Mouse (Mus musculus): ENCODE data around the gene Armc2. TPM values are rescaled to one million over a fixed set of nuclear protein-coding genes. Genes with fewer than 3 reads are reported as not detected.
A peak's percentile ranks its signal among the peaks of the same experiment; 100 is the strongest.

The Armc2 gene
- total and polyA plus RNA-seq, 3 experiments, result 0.08 to 0.13 TPM; not detected in 1

GRCm38 (mm10) chr10:41870101-41870500, 148.1 kb downstream of the Armc2 start:
- DNase-seq (ENCODE audit: low read depth, low spot score), result peak; percentile 44
- no peak for TF ChIP-seq GATA1 (IDR thresholded peaks at IDR 0.05; ENCODE audit: low read depth, low read length)
- no peak for TF ChIP-seq HCFC1 (IDR thresholded peaks at IDR 0.05; ENCODE audit: low read depth, low read length)
- TF ChIP-seq MYB (IDR thresholded peaks at IDR 0.05; ENCODE audit: low read depth, low read length), result no peak
- TF ChIP-seq EP300 (IDR thresholded peaks at IDR 0.05; ENCODE audit: low read depth in 1 of 2, low read length in 2 of 2), result no peak
- TF ChIP-seq ZKSCAN1 (IDR thresholded peaks at IDR 0.05; ENCODE audit: low read depth, low read length), result no peak
- TF ChIP-seq UBTF (IDR thresholded peaks at IDR 0.05; ENCODE audit: borderline replicate concordance, insufficient read depth, low read depth, low read length), result no peak
- no peak for TF ChIP-seq ELF1 (IDR thresholded peaks at IDR 0.05; ENCODE audit: low read depth, low read length)
- TF ChIP-seq ZNF384 (IDR thresholded peaks at IDR 0.05; ENCODE audit: low read depth, low read length), result no peak
- TF ChIP-seq TBP (IDR thresholded peaks at IDR 0.05; ENCODE audit: low read depth, low read length), result no peak
- no peak for TF ChIP-seq MAX (IDR thresholded peaks at IDR 0.05; ENCODE audit: low read length)
- TF ChIP-seq TAL1 (IDR thresholded peaks at IDR 0.05; ENCODE audit: low read length), result no peak

DNA sequence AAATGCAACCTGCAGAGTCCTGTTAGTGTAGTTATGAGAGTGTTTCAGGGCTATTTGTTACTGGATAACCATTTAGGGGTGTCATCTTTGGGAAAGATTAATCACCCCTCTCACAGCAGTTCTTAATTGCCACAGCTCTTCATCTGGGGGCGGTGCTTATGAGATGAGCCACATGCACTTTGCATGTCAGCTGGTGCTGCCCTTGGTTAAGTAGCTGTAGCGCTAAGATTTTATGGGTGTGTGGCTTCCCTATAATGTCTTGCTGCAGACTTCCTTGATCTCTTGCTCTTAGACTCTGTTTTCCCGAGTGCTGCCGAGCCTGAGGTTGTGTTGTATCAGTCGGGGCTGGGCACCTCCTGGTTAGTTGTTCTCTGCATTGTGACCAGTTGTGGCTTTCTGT, 150.3 kb downstream of the Armc2 start:
- H3K27me3 ChIP-seq (ENCODE audit: control insufficient read depth in 1 of 2, insufficient read depth in 2 of 2, low read length in 2 of 2), result no peaks in the 10 kb centered on the region
- no peaks in the 10 kb centered on the region for H3K79me2 ChIP-seq (ENCODE audit: control insufficient read depth, insufficient read depth, low read length, poor library complexity)
- H3K4me1 ChIP-seq (ENCODE audit: control insufficient read depth in 1 of 2, insufficient read depth in 2 of 2, low read length in 2 of 2), result peaks cover 0 to 2% of the 10 kb centered on the region in 2 experiments; a peak in 1 of 4 replicates
- TF ChIP-seq MYC (IDR thresholded peaks at IDR 0.05; ENCODE audit: low read depth, low read length) (no peak), GABPA (IDR thresholded peaks at IDR 0.05; ENCODE audit: low read depth, low read length) (no peak), SIN3A (IDR thresholded peaks at IDR 0.05; ENCODE audit: low read length) (no peak), NELFE (IDR thresholded peaks at IDR 0.05; ENCODE audit: low read depth, low read length) (no peak), RAD21 (IDR thresholded peaks at IDR 0.05; ENCODE audit: low read depth, low read length) (no peak), CHD1 (IDR thresholded peaks at IDR 0.05; ENCODE audit: low read depth, low read length) (no peak), GATA1 (IDR thresholded peaks at IDR 0.05; ENCODE audit: low read depth, low read length) (no peak), EP300 (IDR thresholded peaks at IDR 0.05; ENCODE audit: low read depth in 1 of 2, low read length in 2 of 2) (no peak)
- no peaks in the 10 kb centered on the region; a peak in 2 of 4 replicates for H3K36me3 ChIP-seq (ENCODE audit: control insufficient read depth in 1 of 2, insufficient read depth in 2 of 2, low read length in 2 of 2)
- no peaks in the 10 kb centered on the region for H3K9me3 ChIP-seq (replicated peaks; ENCODE audit: insufficient read depth, low read length)
- no peak overlapping the region for H3K4me3 ChIP-seq (ENCODE audit: control insufficient read depth in 1 of 2, insufficient read depth in 1 of 2, low read depth in 2 of 2, low read length in 2 of 2)
- H3K9ac ChIP-seq (ENCODE audit: control insufficient read depth, low read depth, low read length, poor library complexity, severe bottlenecking), result no peak overlapping the region
- DNase-seq (ENCODE audit: low read depth, low spot score), result no peak
- H3K27ac ChIP-seq (ENCODE audit: control insufficient read depth, low read depth, low read length), result no peak overlapping the region

More at GRCm38 (mm10) chr10:41870101-41870500, 148.1 kb downstream of the Armc2 start:
- Histone ChIP-seq H3K4me1 (ENCODE audit: control insufficient read depth in 1 of 2, insufficient read depth in 2 of 2, low read length in 2 of 2) (peaks cover 0 to 2% of the 10 kb centered on the region in 2 experiments; a peak in 1 of 4 replicates), H3K36me3 (ENCODE audit: control insufficient read depth in 1 of 2, insufficient read depth in 2 of 2, low read length in 2 of 2) (no peaks in the 10 kb centered on the region; a peak in 2 of 4 replicates), H3K9ac (ENCODE audit: control insufficient read depth, low read depth, low read length, poor library complexity, severe bottlenecking) (no peak overlapping the region), H3K27me3 (ENCODE audit: control insufficient read depth in 1 of 2, insufficient read depth in 2 of 2, low read length in 2 of 2) (no peaks in the 10 kb centered on the region), H3K9me3 (replicated peaks; ENCODE audit: insufficient read depth, low read length) (no peaks in the 10 kb centered on the region), H3K4me3 (ENCODE audit: control insufficient read depth in 1 of 2, insufficient read depth in 1 of 2, low read depth in 2 of 2, low read length in 2 of 2) (no peak overlapping the region), H3K27ac (ENCODE audit: control insufficient read depth, low read depth, low read length) (no peak overlapping the region), H3K79me2 (ENCODE audit: control insufficient read depth, insufficient read depth, low read length, poor library complexity) (no peaks in the 10 kb centered on the region)

Measured in MEL (cell line).